Mouse (Mus musculus): ENCODE measurements around the gene Aoah.

GRCm38 (mm10) chr13:20899372-20899771 lies 105.5 kb downstream of the Aoah start:
- TF ChIP-seq POLR2A (IDR thresholded peaks at IDR 0.05; ENCODE audit: borderline replicate concordance, low read depth, low read length) = no peak
- no peak for TF ChIP-seq CTCF (IDR thresholded peaks at IDR 0.05; ENCODE audit: low read depth, low read length)
